Mouse (Mus musculus) testis, postnatal 14 days (tissue): ENCODE results near the gene Lamc2.

Experiments
- DNase-seq: peaks from one replicate; pipeline ENCODE4 v3.0.0; 2021; ENCODE audit warnings: low spot score

Gene Lamc2

GRCm38 (mm10) chr1:153126491-153127381 is 59.5 kb downstream of the Lamc2 start:
- DNase-seq: peak; percentile 40

- DNase-seq: no peak
These were observed 60.7 kb downstream of the Lamc2 start for GRCm38 (mm10) chr1:153125287-153126275.

GRCm38 (mm10) chr1:153124502-153124901 is 61.7 kb downstream of the Lamc2 start:
- no peak for DNase-seq

- DNase-seq: no peak
These were observed 63.5 kb downstream of the Lamc2 start for GRCm38 (mm10) chr1:153122764-153123163.

- DNase-seq: no peak
These were observed 64.9 kb downstream of the Lamc2 start for GRCm38 (mm10) chr1:153121320-153121719.

- no peak for DNase-seq
These were observed 65.7 kb downstream of the Lamc2 start for GRCm38 (mm10) chr1:153120544-153120943.

GRCm38 (mm10) chr1:153115315-153115714 is 70.9 kb downstream of the Lamc2 start:
- DNase-seq: no peak

- DNase-seq: no peak
These were observed 74.7 kb downstream of the Lamc2 start for GRCm38 (mm10) chr1:153111596-153111995.

- no peak for DNase-seq
These were observed 76.4 kb downstream of the Lamc2 start for GRCm38 (mm10) chr1:153109836-153110235.

GRCm38 (mm10) chr1:153109346-153109745 is 76.9 kb downstream of the Lamc2 start:
- no peak for DNase-seq

GRCm38 (mm10) chr1:153107866-153108265 is 78.4 kb downstream of the Lamc2 start:
- no peak for DNase-seq

- DNase-seq: no peak
These were observed 81.4 kb downstream of the Lamc2 start for GRCm38 (mm10) chr1:153104804-153105203.

GRCm38 (mm10) chr1:153103186-153103554 is 83.1 kb downstream of the Lamc2 start:
- no peak for DNase-seq

GRCm38 (mm10) chr1:153102296-153103185 is 83.7 kb downstream of the Lamc2 start:
- no peak for DNase-seq

- DNase-seq: peak; percentile 49
These were observed 84.8 kb downstream of the Lamc2 start for GRCm38 (mm10) chr1:153101327-153101880.

GRCm38 (mm10) chr1:153100912-153101311 is 85.3 kb downstream of the Lamc2 start:
- no peak for DNase-seq

- no peak for DNase-seq
These were observed 87.7 kb downstream of the Lamc2 start for GRCm38 (mm10) chr1:153098586-153098985.

GRCm38 (mm10) chr1:153097017-153097675 is 89.1 kb downstream of the Lamc2 start:
- no peak for DNase-seq

GRCm38 (mm10) chr1:153095826-153096727 is 90.2 kb downstream of the Lamc2 start:
- DNase-seq: no peak

GRCm38 (mm10) chr1:153095328-153095727 is 90.9 kb downstream of the Lamc2 start:
- DNase-seq: no peak
